Mouse (Mus musculus): ENCODE data around the gene Vmn2r71. TPM values are rescaled to one million over a fixed set of nuclear protein-coding genes. Genes with fewer than 3 reads are reported as not detected.

Gene Vmn2r71
- polyA plus RNA-seq (2014; fragmentation: Nextera tagmentation; extraction: Ambion mirVana), result not detected in 2 replicates

DNA sequence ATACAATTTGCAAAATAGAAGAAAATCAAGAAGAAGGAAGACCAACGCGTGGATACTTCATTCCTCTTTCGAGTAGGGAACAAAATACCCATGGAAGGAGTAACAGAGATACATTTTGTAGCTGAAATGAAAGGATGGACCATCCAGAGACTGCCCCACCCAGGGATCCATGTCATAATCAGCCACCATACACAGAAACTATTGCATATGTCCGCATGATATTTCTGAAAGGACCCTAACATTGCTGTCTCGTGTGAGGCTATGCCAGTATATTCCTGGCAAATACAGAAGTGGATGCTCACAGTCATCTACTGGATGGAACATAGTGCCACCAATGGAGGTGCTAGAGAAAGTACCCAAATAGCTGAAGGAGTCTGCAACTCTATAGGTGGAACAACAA is at the start of gene Vmn2r71:
TSS of gene Vmn2r71 (plus strand) at position 301 of the 400 bp plus-strand sequence.
- no peak for DNase-seq (ENCODE audit: low spot score)
- ATAC-seq, result no peak
- no peaks in the 10 kb centered on the region for H3K36me3 ChIP-seq (ENCODE audit: control insufficient read depth, insufficient read depth, low read length)
- H3K9me3 ChIP-seq (replicated peaks; ENCODE audit: control insufficient read depth, low read length), result no peaks in the 10 kb centered on the region
- no peak within 1 kb of the TSS for H3K9ac ChIP-seq (ENCODE audit: low read length)
- no peak within 1 kb of the TSS for H3K4me2 ChIP-seq (ENCODE audit: low read length)
- H3K27me3 ChIP-seq (replicated peaks; ENCODE audit: control insufficient read depth, insufficient read depth, low read length), result no peaks in the 10 kb centered on the region
- no peak within 1 kb of the TSS for H3K4me3 ChIP-seq (ENCODE audit: low read depth, low read length)
- no peaks in the 10 kb centered on the region for H3K4me1 ChIP-seq (ENCODE audit: control insufficient read depth, insufficient read depth, low read length)
- no peak within 1 kb of the TSS for H3K27ac ChIP-seq (ENCODE audit: low read depth, low read length)
- 88% methylated on average over 5 of the region's 5 CpGs for WGBS

GRCm38 (mm10) chr7:85542108-85542507 is 20.8 kb upstream of the Vmn2r71 start:
- WGBS, result 86% methylated on average over 2 of the region's 2 CpGs

GRCm38 (mm10) chr7:85543118-85543517 is 19.8 kb upstream of the Vmn2r71 start:
- ATAC-seq, result no peak
- 65% methylated on average over 2 of the region's 2 CpGs for WGBS
- DNase-seq (ENCODE audit: low spot score), result no peak

More at GRCm38 (mm10) chr7:85542108-85542507, 20.8 kb upstream of the Vmn2r71 start:
- H3K36me3 ChIP-seq (ENCODE audit: control insufficient read depth, insufficient read depth, low read length), result no peaks in the 10 kb centered on the region
- H3K9me3 ChIP-seq (replicated peaks; ENCODE audit: control insufficient read depth, low read length), result peaks cover 5% of the 10 kb centered on the region; the same call in 1 of the 2 replicates
- no peaks in the 10 kb centered on the region for H3K4me1 ChIP-seq (ENCODE audit: control insufficient read depth, insufficient read depth, low read length)
- H3K4me2 ChIP-seq (ENCODE audit: low read length), result no peak overlapping the region
- no peak overlapping the region for H3K27ac ChIP-seq (ENCODE audit: low read depth, low read length)
- no peak overlapping the region for H3K4me3 ChIP-seq (ENCODE audit: low read depth, low read length)
- ATAC-seq (no peak), DNase-seq (ENCODE audit: low spot score) (no peak)
- H3K27me3 ChIP-seq (replicated peaks; ENCODE audit: control insufficient read depth, insufficient read depth, low read length), result no peaks in the 10 kb centered on the region
- no peak overlapping the region for H3K9ac ChIP-seq (ENCODE audit: low read length)

DNA sequence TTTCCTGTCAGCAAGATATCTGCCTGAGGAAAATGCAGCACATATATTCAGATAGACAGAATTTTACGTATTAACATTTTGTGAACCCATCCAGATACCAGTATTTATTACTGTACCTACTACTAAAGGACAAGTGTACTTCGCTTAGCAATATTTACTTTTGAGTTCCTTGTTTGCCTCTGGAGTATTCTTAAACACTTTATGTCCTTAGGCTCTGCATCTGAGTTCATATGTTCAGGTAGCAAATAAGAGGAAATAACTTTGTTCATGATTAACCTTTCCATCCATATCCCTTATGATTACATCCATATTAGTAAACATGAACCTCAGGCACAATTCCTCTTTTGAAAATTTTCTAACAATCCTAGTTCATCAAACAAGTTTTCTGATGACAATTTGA is 6.2 kb downstream of the Vmn2r71 start, which contains the start of gene Vmn2r70:
TSS of gene Vmn2r70 (minus strand) at position 101 of the 400 bp plus-strand sequence.
- Histone ChIP-seq H3K36me3 (ENCODE audit: control insufficient read depth, insufficient read depth, low read length) (no peaks in the 10 kb centered on the region), H3K9ac (ENCODE audit: low read length) (no peak within 1 kb of the TSS), H3K27ac (ENCODE audit: low read depth, low read length) (no peak within 1 kb of the TSS), H3K4me1 (ENCODE audit: control insufficient read depth, insufficient read depth, low read length) (no peaks in the 10 kb centered on the region), H3K4me2 (ENCODE audit: low read length) (no peak within 1 kb of the TSS), H3K4me3 (ENCODE audit: low read depth, low read length) (no peak within 1 kb of the TSS), H3K27me3 (replicated peaks; ENCODE audit: control insufficient read depth, insufficient read depth, low read length) (no peaks in the 10 kb centered on the region), H3K9me3 (replicated peaks; ENCODE audit: control insufficient read depth, low read length) (no peaks in the 10 kb centered on the region)
- DNase-seq (ENCODE audit: low spot score), result no peak
- no peak for ATAC-seq
- WGBS, result 87% methylated on average over 2 of the region's 2 CpGs

More at GRCm38 (mm10) chr7:85543118-85543517, 19.8 kb upstream of the Vmn2r71 start:
- no peak overlapping the region for H3K4me3 ChIP-seq (ENCODE audit: low read depth, low read length)
- H3K9ac ChIP-seq (ENCODE audit: low read length), result no peak overlapping the region
- H3K27me3 ChIP-seq (replicated peaks; ENCODE audit: control insufficient read depth, insufficient read depth, low read length), result no peaks in the 10 kb centered on the region
- H3K4me1 ChIP-seq (ENCODE audit: control insufficient read depth, insufficient read depth, low read length), result no peaks in the 10 kb centered on the region
- H3K36me3 ChIP-seq (ENCODE audit: control insufficient read depth, insufficient read depth, low read length), result no peaks in the 10 kb centered on the region
- H3K27ac ChIP-seq (ENCODE audit: low read depth, low read length), result no peak overlapping the region
- H3K9me3 ChIP-seq (replicated peaks; ENCODE audit: control insufficient read depth, low read length), result no peaks in the 10 kb centered on the region; the same call in 1 of the 2 replicates
- H3K4me2 ChIP-seq (ENCODE audit: low read length), result no peak overlapping the region

Other genes starting within 250 kb of the Vmn2r71 start
- not detected in 2 replicates for gene Vmn2r69, start 147.2 kb upstream of the Vmn2r71 start, polyA plus RNA-seq (2014; fragmentation: Nextera tagmentation; extraction: Ambion mirVana)
- not detected in 2 replicates for gene Vmn2r70, start 6.1 kb downstream of the Vmn2r71 start, polyA plus RNA-seq (2014; fragmentation: Nextera tagmentation; extraction: Ambion mirVana)
- gene Vmn2r72, start 192.0 kb downstream of the Vmn2r71 start, polyA plus RNA-seq (2014; fragmentation: Nextera tagmentation; extraction: Ambion mirVana), result not detected in 2 replicates

All from forebrain, embryonic 14.5 days (tissue).